Mouse (Mus musculus) c-Kit-negative CD71-positive TER-119-positive erythroid progenitor cells, embryonic 14.5 days (primary cell): Measurements from ENCODE around the gene Prr23a2.
"Not testable (repeated sequence)": the region's sequence is repeated elsewhere in the genome, so short reads cannot be mapped to it uniquely, and the experiment has no call there.

Experiments
- DNase-seq: peaks from one replicate; pipeline ENCODE4 v3.0.0-alpha.2; 2013; ENCODE audit warnings: low read depth, low spot score

Gene Prr23a2

DNA sequence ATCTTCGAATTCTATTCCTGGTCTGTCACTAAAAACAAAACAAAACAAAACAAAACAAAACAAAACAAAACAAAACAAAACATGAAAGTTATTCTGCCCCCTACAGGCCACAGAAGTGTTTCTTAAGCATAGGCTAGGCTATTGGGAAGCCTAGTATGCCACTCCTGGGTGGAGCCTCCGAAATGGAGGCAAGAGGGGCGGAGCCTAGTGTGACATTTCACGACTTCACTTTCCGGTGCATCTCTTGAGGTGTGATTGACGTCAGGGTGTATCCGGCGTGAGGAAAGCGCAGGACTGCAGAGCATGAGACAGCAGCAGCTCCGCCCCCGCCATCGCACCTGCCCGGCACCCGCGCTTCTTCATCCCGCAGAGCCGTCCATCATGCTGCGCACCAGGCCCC is at the start of gene Prr23a2:
Prr23a2 (plus strand) TSS at position 285 of the 400 bp plus-strand sequence.
- DNase-seq, result no peak

DNA sequence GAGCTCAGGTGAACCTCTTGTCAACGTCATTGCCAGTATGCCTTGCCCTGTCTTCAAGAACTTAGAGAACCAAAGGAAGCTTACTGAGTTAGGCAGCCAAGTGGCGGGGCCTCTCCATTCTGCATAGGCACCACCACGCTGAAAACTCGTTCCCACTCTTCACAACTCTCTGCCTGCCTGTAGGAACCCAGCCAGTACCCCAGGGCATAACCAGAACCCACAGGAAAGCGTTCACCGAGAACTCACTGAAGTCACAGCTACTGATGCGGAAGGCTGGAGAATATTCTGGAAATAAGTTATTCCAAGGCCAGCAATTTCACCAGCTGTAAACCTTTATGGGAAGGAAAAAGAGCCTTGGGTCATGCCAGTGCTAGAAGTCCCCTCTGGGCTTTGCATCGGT is 48.7 kb upstream of the Prr23a2 start:
- DNase-seq, result no peak

DNA sequence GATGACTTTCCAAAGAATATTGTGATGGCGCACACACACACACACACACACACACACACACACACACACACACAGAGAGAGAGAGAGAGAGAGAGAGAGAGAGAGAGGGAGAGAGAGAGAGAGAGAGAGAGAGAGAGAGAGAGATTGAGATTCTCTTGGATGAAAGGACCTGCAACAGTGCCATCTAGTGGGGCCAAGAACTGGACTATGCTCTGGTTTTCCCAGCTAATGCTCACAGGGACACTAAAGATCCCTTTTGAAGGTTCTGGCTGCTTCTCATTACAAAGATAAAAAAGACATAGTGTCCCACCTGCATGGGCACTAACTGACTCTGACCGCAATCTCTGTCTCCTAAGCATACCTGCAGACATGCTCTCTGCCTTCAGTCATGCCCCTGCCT is 46.8 kb upstream of the Prr23a2 start:
- DNase-seq, result not testable (repeated sequence)

DNA sequence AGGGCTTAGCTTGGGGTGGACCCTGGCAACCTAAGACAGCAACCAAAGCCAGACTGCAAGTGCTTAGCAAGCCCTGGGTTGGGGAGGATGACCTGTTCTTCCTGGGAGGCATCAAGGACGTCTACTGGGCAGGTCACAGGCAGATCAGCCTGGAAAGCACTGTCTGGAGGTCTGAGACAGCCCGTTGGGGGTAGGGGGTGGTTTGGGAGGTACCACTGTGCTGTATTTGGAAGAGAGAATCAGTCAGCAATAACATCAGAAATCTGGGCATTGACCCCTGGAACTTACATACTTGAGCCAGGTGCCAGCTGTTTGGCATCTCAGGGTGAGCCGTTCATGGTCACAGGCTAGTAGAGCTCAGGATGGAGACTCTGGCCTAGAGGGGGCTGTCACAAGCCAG is 40.2 kb upstream of the Prr23a2 start:
- DNase-seq, result no peak

DNA sequence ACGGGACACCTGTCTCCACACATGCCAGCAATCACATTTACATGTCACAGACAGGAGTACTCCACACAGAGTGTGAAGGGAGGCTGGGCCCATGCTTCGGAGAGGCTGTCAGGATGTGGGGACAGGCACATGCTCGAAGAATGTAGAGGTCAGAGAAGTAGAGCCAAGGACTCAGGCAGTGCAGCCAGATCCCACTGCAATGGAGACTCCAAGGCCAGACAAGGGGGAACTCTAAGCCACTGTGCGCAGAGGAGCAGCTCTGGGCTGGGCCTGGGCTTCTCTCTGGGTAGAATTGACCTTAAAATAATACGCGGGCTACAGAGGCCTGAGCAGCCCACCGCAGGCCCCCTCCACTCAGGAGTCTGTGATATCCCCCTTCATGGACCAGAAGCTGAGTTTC is 38.7 kb upstream of the Prr23a2 start:
- DNase-seq, result no peak

DNA sequence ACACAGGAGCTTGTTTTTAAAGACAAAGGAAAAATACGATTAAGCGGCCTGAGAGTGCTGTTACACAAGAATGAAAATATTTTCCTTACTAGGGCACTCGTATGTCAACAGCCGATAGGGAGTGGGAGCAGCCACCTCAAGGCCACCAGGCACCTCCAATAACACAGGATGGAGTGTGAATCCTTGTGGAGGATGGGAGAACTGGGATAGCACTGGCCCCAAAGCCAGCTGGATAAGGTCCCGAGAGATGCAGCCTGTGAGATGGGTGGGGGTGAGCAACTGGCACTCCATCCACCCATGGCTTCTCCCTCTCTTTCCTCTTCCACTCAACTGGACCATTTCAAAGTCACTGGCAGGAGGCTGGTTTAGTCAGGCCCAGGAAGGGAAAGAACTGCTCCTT is 37.3 kb upstream of the Prr23a2 start:
- no peak for DNase-seq

DNA sequence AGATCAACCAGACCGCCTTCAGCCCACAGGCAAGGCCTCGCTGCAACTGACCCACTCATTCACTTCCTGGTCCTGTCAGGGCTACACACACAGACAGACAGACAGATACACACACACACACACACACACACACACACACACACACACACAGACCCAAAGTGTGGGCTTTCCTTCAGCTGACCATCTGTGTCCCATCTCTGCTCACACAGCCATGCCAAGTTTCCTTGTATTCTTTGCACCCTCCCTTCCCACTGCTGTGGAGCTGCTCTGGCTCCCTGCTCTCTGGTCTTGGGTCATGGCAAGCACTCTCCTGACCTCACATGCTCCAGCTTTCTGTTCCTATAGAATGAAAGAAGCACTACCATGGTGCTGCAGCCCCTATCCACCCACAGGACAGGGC is 36.8 kb upstream of the Prr23a2 start:
- DNase-seq, result no peak

DNA sequence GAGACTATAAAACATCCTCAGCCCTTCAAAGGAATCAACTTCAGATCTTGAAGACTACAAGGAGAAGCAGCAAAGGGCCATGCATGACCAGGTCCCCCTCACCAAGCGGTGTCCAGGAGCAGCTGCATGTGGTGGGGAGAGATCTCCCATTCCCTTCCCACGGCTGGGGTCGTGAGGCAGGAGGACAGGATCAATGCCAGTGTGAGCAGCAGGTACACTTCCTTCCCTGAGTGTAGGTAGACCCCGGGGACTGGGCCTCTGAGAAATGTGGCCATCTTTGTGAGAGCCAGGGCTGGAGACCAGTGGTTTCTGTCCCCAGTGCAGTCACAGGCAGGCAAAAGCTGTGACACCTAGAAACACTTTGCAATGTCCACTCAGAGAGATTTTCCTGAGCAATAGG is 35.8 kb upstream of the Prr23a2 start:
- no peak for DNase-seq

DNA sequence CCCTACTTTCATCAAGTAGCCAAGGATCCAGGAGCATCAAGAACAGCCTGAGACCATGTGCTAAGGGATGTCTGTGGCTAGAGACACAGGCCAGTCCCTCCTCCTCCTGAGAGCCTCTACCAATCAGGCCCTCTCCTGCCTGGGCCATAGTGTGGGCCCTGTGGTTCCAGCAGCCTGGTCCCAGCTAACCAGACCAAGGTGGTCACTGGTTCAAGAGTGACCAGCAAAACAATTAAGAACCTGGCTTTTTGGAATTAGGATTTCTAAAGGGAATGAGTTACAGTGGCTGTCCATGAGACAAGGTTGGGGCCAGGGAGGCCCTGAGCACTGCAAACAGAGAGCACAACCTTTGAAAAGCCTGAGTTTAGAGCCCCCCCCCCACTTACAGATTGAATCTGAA is 35.2 kb upstream of the Prr23a2 start:
- DNase-seq, result no peak

DNA sequence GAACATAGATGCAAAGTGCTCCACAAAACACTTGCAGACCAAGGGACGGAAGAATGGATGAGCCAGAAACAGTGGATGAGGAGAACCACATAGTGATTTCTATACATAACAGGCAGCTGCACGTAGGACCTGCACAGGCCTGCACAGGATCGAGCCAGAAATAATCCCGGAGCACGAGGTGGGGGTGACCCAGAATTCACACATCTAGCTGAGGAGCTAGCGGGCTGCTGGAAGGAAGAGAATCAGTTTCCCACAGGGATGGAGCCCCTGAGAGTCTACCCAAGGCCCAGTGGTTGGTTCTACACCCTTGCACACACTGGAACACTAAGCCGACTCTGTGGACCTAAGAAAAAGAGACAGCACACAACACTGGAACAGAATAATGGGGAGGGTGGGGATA is 32.5 kb upstream of the Prr23a2 start:
- DNase-seq, result no peak

DNA sequence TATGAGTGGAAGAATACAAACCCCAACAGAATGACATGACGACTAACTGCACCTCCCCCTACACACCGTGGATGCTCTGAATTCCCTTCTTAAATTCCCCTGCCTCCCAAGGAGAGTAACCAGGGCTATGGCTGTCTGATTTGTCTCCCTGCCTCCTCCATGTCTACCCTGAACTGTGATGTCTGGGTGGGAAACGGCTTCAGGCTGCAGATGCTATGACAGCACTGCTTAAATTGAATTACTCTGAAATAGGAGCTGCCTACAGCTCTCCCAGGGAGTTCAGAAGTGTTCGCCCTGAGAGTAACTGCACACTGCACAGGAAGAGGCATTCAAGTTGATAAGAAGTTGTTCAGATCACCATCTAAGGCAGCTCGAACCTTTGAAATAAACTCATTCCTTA is 26.8 kb upstream of the Prr23a2 start:
- no peak for DNase-seq

DNA sequence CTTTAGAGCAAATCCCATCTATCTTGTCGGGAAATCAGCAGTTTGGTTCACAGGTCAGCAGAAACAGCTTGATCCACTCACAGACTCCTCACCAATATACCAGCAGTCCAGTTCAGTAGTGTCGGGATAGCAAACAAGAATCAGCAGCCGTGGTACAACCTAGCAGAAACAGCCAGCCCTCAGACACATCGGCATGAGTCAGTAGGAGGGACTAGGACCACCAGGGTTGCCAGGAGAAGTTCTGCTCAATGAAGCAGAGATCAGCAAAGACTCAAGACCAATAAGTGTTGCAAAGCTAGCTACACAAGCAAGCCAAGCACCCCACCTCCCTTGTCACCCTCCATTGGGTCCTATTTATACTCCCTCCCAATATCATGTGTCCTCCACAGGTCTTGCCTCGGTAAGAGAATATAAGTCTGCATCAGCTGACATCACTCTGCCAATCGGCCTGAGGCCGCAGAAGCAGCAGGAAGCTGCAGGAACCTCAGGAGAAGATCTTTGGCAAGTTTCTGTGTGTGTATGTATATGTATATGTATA is 18.7 kb upstream of the Prr23a2 start:
- DNase-seq, result no peak

DNA sequence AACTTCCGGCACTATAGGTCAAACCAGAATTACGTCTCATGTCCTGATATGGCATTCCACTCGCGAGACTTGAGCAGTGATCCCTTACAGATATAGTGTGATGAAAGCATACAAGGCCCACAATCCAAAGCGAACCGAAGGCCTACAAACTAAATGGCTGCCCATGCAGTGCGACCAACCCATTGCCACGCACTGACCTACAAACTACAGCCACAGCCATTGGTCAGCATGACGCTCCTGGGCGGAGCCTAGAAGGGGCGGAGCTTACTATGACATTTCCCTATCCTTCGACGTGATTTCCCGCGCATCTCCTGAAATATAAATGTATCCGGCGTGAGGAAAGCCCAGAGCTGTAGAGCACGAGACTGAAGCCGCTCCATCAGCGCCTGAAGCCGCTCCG is 14.2 kb upstream of the Prr23a2 start, which contains the start of gene Prr23a1:
Prr23a1 (plus strand) TSS at position 387 of the 400 bp plus-strand sequence.
- DNase-seq, result no peak

DNA sequence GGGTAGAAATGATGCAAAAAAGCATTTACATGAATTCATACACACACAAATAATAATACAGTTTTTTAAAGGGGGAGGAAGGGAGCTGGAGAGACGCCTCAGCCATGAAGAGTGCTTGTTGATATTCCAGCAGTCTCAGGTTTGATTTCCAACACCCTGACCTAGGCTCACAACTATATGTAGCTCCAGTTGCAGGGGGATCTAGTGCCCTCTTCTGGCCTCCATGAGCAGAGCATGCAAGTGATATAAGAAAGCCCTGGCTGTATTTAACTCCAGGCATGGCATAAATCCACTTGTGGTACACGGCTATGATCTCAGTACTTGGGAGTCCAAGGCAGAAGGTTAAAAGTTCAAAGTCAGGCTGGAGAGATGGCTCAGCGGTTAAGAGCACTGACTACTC is 7.2 kb downstream of the Prr23a2 start:
- no peak for DNase-seq

DNA sequence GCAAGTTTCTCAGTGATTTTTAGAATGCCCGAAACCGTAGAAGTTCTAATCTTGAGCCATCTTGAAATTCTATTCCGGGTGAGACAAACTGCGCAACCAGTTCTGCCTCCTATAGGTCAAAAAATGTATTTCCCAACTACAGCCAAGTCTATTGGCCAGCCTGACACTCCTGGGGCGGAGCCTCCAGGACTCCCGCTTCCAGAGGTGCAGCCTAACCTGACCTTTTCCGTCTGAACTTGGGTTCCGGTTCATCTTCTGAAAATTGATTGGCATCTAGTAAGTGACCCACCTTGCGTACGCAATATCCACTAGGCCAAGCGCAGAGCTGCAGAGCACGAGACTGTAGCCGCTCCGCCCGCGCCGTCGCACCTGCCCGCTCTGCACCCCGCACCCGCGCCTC is 8.3 kb downstream of the Prr23a2 start, which contains the start of gene Prr23a3:
Prr23a3 (plus strand) TSS at position 197 of the 400 bp plus-strand sequence.
- no peak for DNase-seq

DNA sequence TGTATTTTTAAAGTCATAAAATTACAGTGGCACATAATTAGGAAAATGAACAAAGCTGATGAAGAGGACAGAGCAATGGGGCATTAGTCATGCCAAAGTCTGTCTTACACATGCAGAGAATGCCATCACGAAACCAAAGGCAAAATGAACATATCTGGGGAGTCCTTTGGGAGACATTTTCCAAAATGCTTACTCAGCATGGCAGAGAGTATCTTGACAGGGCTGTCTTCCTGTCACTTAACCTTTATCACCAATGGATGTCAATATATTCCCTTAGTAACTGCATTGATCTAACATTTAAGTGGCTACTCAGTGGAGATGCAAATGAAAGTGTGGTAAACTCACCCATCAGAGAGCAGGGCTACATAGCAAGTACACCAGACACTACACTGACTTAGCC is 45.2 kb downstream of the Prr23a2 start:
- no peak for DNase-seq

DNA sequence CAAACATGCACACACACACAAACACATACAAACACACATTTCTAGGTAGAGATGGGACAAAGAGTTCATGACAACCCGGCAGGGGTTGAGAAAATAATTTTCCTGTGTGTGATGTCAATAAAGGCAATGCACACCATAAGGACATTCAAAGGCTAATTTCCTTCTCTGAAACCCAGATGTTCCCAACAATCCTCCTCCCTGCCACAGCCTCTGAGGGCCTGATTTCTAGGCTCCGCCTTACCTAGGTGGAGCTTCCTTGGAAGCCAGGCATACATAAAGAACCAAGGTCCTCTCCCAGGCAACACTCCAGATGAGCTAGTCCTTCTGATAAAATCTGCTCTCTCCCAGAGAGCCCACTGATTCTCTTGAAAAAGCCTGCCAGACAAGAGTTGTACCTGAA is 46.5 kb downstream of the Prr23a2 start, which contains the start of gene 7420426K07Rik:
7420426K07Rik (plus strand) TSS at position 301 of the 400 bp plus-strand sequence.
- no peak for DNase-seq
